Mouse (Mus musculus) layer of hippocampus, postnatal 14 days (tissue): ENCODE measurements around the gene Idh2. TPM values are rescaled to one million over a fixed set of nuclear protein-coding genes. Genes with fewer than 3 reads are reported as not detected.

ENCODE experiments used
- DNase-seq, 2 experiments: peaks; one replicate each; pipeline ENCODE4 v3.0.0; 2021 to 2022; ENCODE audit warnings: low spot score in 2 of 2, mixed read lengths in 1 of 2
- total RNA-seq, 2 experiments: library from RNA; stranded (reverse); gene quantifications; 2 replicates each; pipeline ENCODE4 v1.2.3; 2021

The Idh2 gene
- total RNA-seq, 2 experiments from 2014 or later, result 70.9 to 75.8 TPM

- no peak for DNase-seq
These were observed 27.0 kb downstream of the Idh2 start for GRCm38 (mm10) chr7:80088191-80088590.

GRCm38 (mm10) chr7:80085970-80086715, 29.0 kb downstream of the Idh2 start:
- DNase-seq, result no peak

- DNase-seq, result peak in 1 of 2 experiments; percentile 41
These were observed 30.7 kb downstream of the Idh2 start for GRCm38 (mm10) chr7:80084484-80084931.

- no peak for DNase-seq
These were observed 33.3 kb downstream of the Idh2 start for GRCm38 (mm10) chr7:80081586-80082554.

GRCm38 (mm10) chr7:80078792-80079301, 36.3 kb downstream of the Idh2 start:
- DNase-seq, result peak; percentile 41 to 67

- DNase-seq, result no peak
These were observed 37.4 kb downstream of the Idh2 start for GRCm38 (mm10) chr7:80077801-80078200.

- no peak for DNase-seq
These were observed 38.1 kb downstream of the Idh2 start for GRCm38 (mm10) chr7:80076961-80077716.

- no peak for DNase-seq
These were observed 39.1 kb downstream of the Idh2 start for GRCm38 (mm10) chr7:80075946-80076583.

- DNase-seq, result no peak
These were observed 40.2 kb downstream of the Idh2 start for GRCm38 (mm10) chr7:80074921-80075441.

- DNase-seq, result no peak
These were observed 41.7 kb downstream of the Idh2 start for GRCm38 (mm10) chr7:80073506-80073905.

- peak in 1 of 2 experiments; percentile 57 for DNase-seq
These were observed 42.9 kb downstream of the Idh2 start for GRCm38 (mm10) chr7:80072297-80072696.

GRCm38 (mm10) chr7:80071209-80071608, 44.0 kb downstream of the Idh2 start:
- no peak for DNase-seq

GRCm38 (mm10) chr7:80069615-80070327, 45.4 kb downstream of the Idh2 start:
- DNase-seq, result peak; percentile 53

GRCm38 (mm10) chr7:80068341-80068740, 46.9 kb downstream of the Idh2 start:
- DNase-seq, result no peak

GRCm38 (mm10) chr7:80066675-80067455, 48.3 kb downstream of the Idh2 start:
- no peak for DNase-seq

- DNase-seq, result no peak
These were observed 49.9 kb downstream of the Idh2 start for GRCm38 (mm10) chr7:80065250-80065649.

GRCm38 (mm10) chr7:80063902-80064736, 51.1 kb downstream of the Idh2 start:
- DNase-seq, result no peak

GRCm38 (mm10) chr7:80063244-80063643, 51.9 kb downstream of the Idh2 start:
- DNase-seq, result no peak
